ENCODE assay signal across 14 mouse cellular contexts in genomic region chr6:86059151-86059853, GRCm38 (mm10). TPM values are rescaled to one million over a fixed set of nuclear protein-coding genes. Genes with fewer than 3 reads are reported as not detected.
DNase-seq lines count a peak whose midpoint lies in the region; ATAC-seq lines count a peak whose summit lies in the region.
"Had no signal": no experiment of that assay in that cellular context is flagged by ENCODE, and none has a peak within 500 bp of the region (broad histone marks: within the 10 kb centered on the region; RNA-seq: fewer than 3 reads in every experiment).

No protein-coding gene starts in this region.

- peak; percentile 59 for DNase-seq in embryo, embryonic 10 days (ENCODE audit: low spot score)
- DNase-seq in embryo, embryonic 9.5 days (ENCODE audit: extremely low spot score): no peak
- peak; percentile 26 for DNase-seq in forebrain, embryonic 10.5 days (ENCODE audit: extremely low spot score, low spot score)
- no peak for DNase-seq in kidney, adult 8-10 months
- no peak for DNase-seq in lung, postnatal 4 days
- DNase-seq in heart, embryonic 10.5 days (ENCODE audit: low spot score): no peak
- DNase-seq: cerebellum, adult 18-20 months; thymus, adult 18-20 months had no signal

- peak; percentile 60 for ATAC-seq in hindbrain, embryonic 16.5 days
- ATAC-seq in neural tube, embryonic 14.5 days (ENCODE audit: low read depth): peak; percentile 66; the same call in 1 of the 2 replicates
- ATAC-seq: intestine, postnatal 0 days had no signal

- H3K27me3 ChIP-seq in forebrain, embryonic 10.5 days (ENCODE audit: poor library complexity, severe bottlenecking): no peaks in the 10 kb centered on the region
- H3K27me3 ChIP-seq in hindbrain, embryonic 16.5 days (replicated peaks; ENCODE audit: control insufficient read depth, insufficient read depth, low read length): no peaks in the 10 kb centered on the region
- no peaks in the 10 kb centered on the region for H3K27me3 ChIP-seq in neural tube, embryonic 14.5 days (ENCODE audit: control insufficient read depth, insufficient read depth, low read length)
- no peaks in the 10 kb centered on the region for H3K27me3 ChIP-seq in heart, embryonic 10.5 days (ENCODE audit: insufficient read depth, poor library complexity, severe bottlenecking)

- H3K4me3 ChIP-seq in forebrain, embryonic 10.5 days: no peak overlapping the region; the same call in 1 of the 2 replicates
- H3K4me3 ChIP-seq in hindbrain, embryonic 16.5 days (ENCODE audit: low read length): no peak overlapping the region
- no peak overlapping the region for H3K4me3 ChIP-seq in neural tube, embryonic 14.5 days (ENCODE audit: low read depth, low read length)
- H3K4me3 ChIP-seq in heart, embryonic 10.5 days: no peak overlapping the region
- H3K4me3 ChIP-seq: erythroblast, embryonic 14.5 days had no signal

- H3K9ac ChIP-seq in hindbrain, embryonic 16.5 days (ENCODE audit: low read depth, low read length): peak overlapping the region; percentile 11
- H3K9ac ChIP-seq in neural tube, embryonic 14.5 days (replicated peaks; ENCODE audit: low read depth, low read length): peak overlapping the region; percentile 35; the same call in 1 of the 2 replicates

- no peaks in the 10 kb centered on the region for H3K9me3 ChIP-seq in forebrain, embryonic 10.5 days
- no peaks in the 10 kb centered on the region for H3K9me3 ChIP-seq in hindbrain, embryonic 16.5 days (ENCODE audit: control insufficient read depth, low read length)
- no peaks in the 10 kb centered on the region for H3K9me3 ChIP-seq in neural tube, embryonic 14.5 days (ENCODE audit: control insufficient read depth, low read length)
- no peaks in the 10 kb centered on the region for H3K9me3 ChIP-seq in heart, embryonic 10.5 days
- H3K9me3 ChIP-seq: G1E had no signal

- WGBS in forebrain, embryonic 10.5 days: 36% methylated on average over 7 of the region's 7 CpGs
- 18% methylated on average over 7 of the region's 7 CpGs for WGBS in hindbrain, embryonic 16.5 days
- WGBS in neural tube, embryonic 14.5 days: 20% methylated on average over 7 of the region's 7 CpGs
- 42% methylated on average over 7 of the region's 7 CpGs for WGBS in heart, embryonic 10.5 days

- peaks cover 56% of the 10 kb centered on the region for H3K4me1 ChIP-seq in forebrain, embryonic 10.5 days
- peaks cover 45% of the 10 kb centered on the region for H3K4me1 ChIP-seq in hindbrain, embryonic 16.5 days (ENCODE audit: control insufficient read depth, insufficient read depth, low read depth, low read length)
- H3K4me1 ChIP-seq in neural tube, embryonic 14.5 days (ENCODE audit: control insufficient read depth, insufficient read depth, low read length): peaks cover 55% of the 10 kb centered on the region
- peaks cover 7% of the 10 kb centered on the region; the same call in 1 of the 2 replicates for H3K4me1 ChIP-seq in heart, embryonic 10.5 days

- no peaks in the 10 kb centered on the region for H3K36me3 ChIP-seq in forebrain, embryonic 10.5 days (replicated peaks)
- no peaks in the 10 kb centered on the region for H3K36me3 ChIP-seq in hindbrain, embryonic 16.5 days (ENCODE audit: control insufficient read depth, insufficient read depth, low read length)
- H3K36me3 ChIP-seq in neural tube, embryonic 14.5 days (ENCODE audit: control insufficient read depth, insufficient read depth, low read length): no peaks in the 10 kb centered on the region
- H3K36me3 ChIP-seq in heart, embryonic 10.5 days: no peaks in the 10 kb centered on the region
- H3K36me3 ChIP-seq: G1E had no signal

- peak overlapping the region; percentile 4 for H3K4me2 ChIP-seq in hindbrain, embryonic 16.5 days (ENCODE audit: low read length)
- H3K4me2 ChIP-seq in neural tube, embryonic 14.5 days (ENCODE audit: low read depth, low read length): peak overlapping the region; percentile 2; the same call in 1 of the 2 replicates

- peak overlapping the region; percentile 78 for H3K27ac ChIP-seq in forebrain, embryonic 10.5 days
- peak overlapping the region; percentile 68 for H3K27ac ChIP-seq in hindbrain, embryonic 16.5 days (ENCODE audit: low read depth, low read length)
- peak overlapping the region; percentile 86 for H3K27ac ChIP-seq in neural tube, embryonic 14.5 days (ENCODE audit: low read depth, low read length)
- no peak overlapping the region for H3K27ac ChIP-seq in heart, embryonic 10.5 days

RNA-seq across cellular contexts. Expression of gene Add2, which starts 30.8 kb away (rescaled TPM):
- polyA plus RNA-seq in forebrain, embryonic 10.5 days (2016; fragmentation: Nextera tagmentation; extraction: Ambion mirVana): 30.7 and 36.5 TPM in 2 replicates
- 132 and 139 TPM in 2 replicates for polyA plus RNA-seq in hindbrain, embryonic 16.5 days (2015; fragmentation: Nextera tagmentation; extraction: Ambion mirVana)
- polyA plus RNA-seq in neural tube, embryonic 14.5 days (2014; fragmentation: Nextera tagmentation; extraction: Ambion mirVana): 94.7 and 111 TPM in 2 replicates
- polyA plus RNA-seq in heart, embryonic 10.5 days (2016; fragmentation: Nextera tagmentation; extraction: Ambion mirVana): 12.1 and 16.0 TPM in 2 replicates

RNA-seq across cellular contexts. Expression of gene Figla, which starts 43.3 kb away (rescaled TPM):
- polyA plus RNA-seq in forebrain, embryonic 10.5 days (2016; fragmentation: Nextera tagmentation; extraction: Ambion mirVana): not detected in 2 replicates
- not detected in 2 replicates for polyA plus RNA-seq in hindbrain, embryonic 16.5 days (2015; fragmentation: Nextera tagmentation; extraction: Ambion mirVana)
- not detected in 2 replicates for polyA plus RNA-seq in neural tube, embryonic 14.5 days (2014; fragmentation: Nextera tagmentation; extraction: Ambion mirVana)
- not detected in 2 replicates for polyA plus RNA-seq in heart, embryonic 10.5 days (2016; fragmentation: Nextera tagmentation; extraction: Ambion mirVana)
- polyA plus RNA-seq: erythroblast, embryonic 14.5 days; G1E; intestine, postnatal 0 days; limb, embryonic 14.5 days had no signal

Comparison
In these comparisons a context has a peak if more than half of its experiments do, and no peak if none do; other contexts are left out.
1. DNase-seq: peak in embryo, embryonic 10 days (single experiment) and forebrain, embryonic 10.5 days (single experiment); none in embryo, embryonic 9.5 days (single experiment), kidney, adult 8-10 months (0 of 2), lung, postnatal 4 days (0 of 2) and heart, embryonic 10.5 days (single experiment).